Mouse (Mus musculus): ENCODE measurements around the gene Mrps14. TPM values are rescaled to one million over a fixed set of nuclear protein-coding genes. Genes with fewer than 3 reads are reported as not detected.

Gene Mrps14
- total and polyA plus RNA-seq, 2 experiments from 2014 or later: 22.9 to 129 TPM

- no peak for TF ChIP-seq CTCF (IDR thresholded peaks at IDR 0.05; ENCODE audit: low read depth)
- Histone ChIP-seq H3K9ac (no peak overlapping the region), H3K4me2 (ENCODE audit: low read depth) (no peak overlapping the region), H3K9me3 (ENCODE audit: low read length) (no peaks in the 10 kb centered on the region), H3K27ac (ENCODE audit: low read depth, low read length) (no peak overlapping the region), H3K4me3 (ENCODE audit: low read depth, low read length) (no peak overlapping the region), H3K27me3 (ENCODE audit: insufficient read depth, low read length) (no peaks in the 10 kb centered on the region), H3K4me1 (ENCODE audit: insufficient read depth) (no peaks in the 10 kb centered on the region), H3K36me3 (ENCODE audit: insufficient read depth) (peaks cover 2% of the 10 kb centered on the region; the same call in 1 of the 2 replicates)
- ATAC-seq: no peak
- 70% methylated on average over 4 of the region's 4 CpGs for WGBS
- DNase-seq: no peak
These were observed 55.8 kb downstream of the Mrps14 start for GRCm38 (mm10) chr1:160250782-160251181.

GRCm38 (mm10) chr1:160251388-160252007 lies 56.5 kb downstream of the Mrps14 start:
- WGBS: 83% methylated on average over 5 of the region's 5 CpGs
- H3K27ac ChIP-seq (ENCODE audit: low read depth, low read length): no peak overlapping the region
- no peaks in the 10 kb centered on the region for H3K4me1 ChIP-seq (ENCODE audit: insufficient read depth)
- H3K4me3 ChIP-seq (ENCODE audit: low read depth, low read length): no peak overlapping the region
- H3K9ac ChIP-seq: no peak overlapping the region
- H3K4me2 ChIP-seq (ENCODE audit: low read depth): no peak overlapping the region
- DNase-seq (no peak), ATAC-seq (no peak)
- peaks cover 4% of the 10 kb centered on the region; the same call in 1 of the 2 replicates for H3K36me3 ChIP-seq (ENCODE audit: insufficient read depth)
- TF ChIP-seq CTCF (IDR thresholded peaks at IDR 0.05; ENCODE audit: low read depth): no peak
- H3K27me3 ChIP-seq (ENCODE audit: insufficient read depth, low read length): no peaks in the 10 kb centered on the region
- H3K9me3 ChIP-seq (ENCODE audit: low read length): no peaks in the 10 kb centered on the region

Other genes starting within 250 kb of the Mrps14 start
- 1.0 and 3.3 TPM in 2 replicates for gene 4930523C07Rik, start 150.8 kb upstream of the Mrps14 start, total RNA-seq (2014; rRNA removed)
- 2.5 and 3.8 TPM in 2 replicates for gene 4930523C07Rik, start 150.8 kb upstream of the Mrps14 start, polyA plus RNA-seq (2015; fragmentation: Nextera tagmentation; extraction: Ambion mirVana)
- 0.23 and 2.8 TPM in 2 replicates for gene Tnn, start 41.6 kb upstream of the Mrps14 start, total RNA-seq (2014; rRNA removed)
- 0.06 and 0.13 TPM in 2 replicates for gene Tnn, start 41.6 kb upstream of the Mrps14 start, polyA plus RNA-seq (2015; fragmentation: Nextera tagmentation; extraction: Ambion mirVana)
- 124 and 134 TPM in 2 replicates for gene Cacybp, start 17.7 kb downstream of the Mrps14 start, total RNA-seq (2014; rRNA removed)
- gene Cacybp, start 17.7 kb downstream of the Mrps14 start, polyA plus RNA-seq (2015; fragmentation: Nextera tagmentation; extraction: Ambion mirVana): 294 and 334 TPM in 2 replicates

Measured in forebrain, postnatal 0 days (tissue).